Mouse (Mus musculus) Muller cell, postnatal 12 days (primary cell): ENCODE data around the gene Rbm5.

Experiments used
- DNase-seq: peaks from one replicate; pipeline ENCODE4 v3.0.0-alpha.2; 2015; ENCODE audit errors: inconsistent ontology term

Gene Rbm5

GRCm38 (mm10) chr9:107770374-107771290 is at the start of gene Rbm5:
Rbm5 (minus strand) TSS chr9:107770996.
- DNase-seq = peak; percentile 96

- DNase-seq = no peak
Observed at GRCm38 (mm10) chr9:107812132-107812531, 41.3 kb upstream of the Rbm5 start.

DNA sequence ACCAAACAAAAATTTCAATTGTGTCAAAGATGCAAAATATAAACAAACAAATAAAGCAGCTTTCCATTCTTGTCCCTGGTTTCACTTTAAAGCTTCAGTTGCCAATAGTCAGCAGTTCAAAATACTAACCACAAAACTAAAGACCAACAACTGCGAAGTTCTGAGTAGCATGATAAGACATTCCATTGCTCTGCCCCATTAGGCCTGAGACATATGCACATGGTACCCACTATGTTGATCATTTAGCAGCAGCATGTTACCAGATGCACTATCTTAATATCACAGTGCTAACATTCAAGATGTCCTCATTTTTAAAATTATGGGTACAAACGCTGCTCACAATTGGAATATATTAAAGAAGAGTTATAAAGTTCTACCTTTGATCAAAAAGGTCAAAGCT is 40.2 kb upstream of the Rbm5 start:
- DNase-seq = no peak

DNA sequence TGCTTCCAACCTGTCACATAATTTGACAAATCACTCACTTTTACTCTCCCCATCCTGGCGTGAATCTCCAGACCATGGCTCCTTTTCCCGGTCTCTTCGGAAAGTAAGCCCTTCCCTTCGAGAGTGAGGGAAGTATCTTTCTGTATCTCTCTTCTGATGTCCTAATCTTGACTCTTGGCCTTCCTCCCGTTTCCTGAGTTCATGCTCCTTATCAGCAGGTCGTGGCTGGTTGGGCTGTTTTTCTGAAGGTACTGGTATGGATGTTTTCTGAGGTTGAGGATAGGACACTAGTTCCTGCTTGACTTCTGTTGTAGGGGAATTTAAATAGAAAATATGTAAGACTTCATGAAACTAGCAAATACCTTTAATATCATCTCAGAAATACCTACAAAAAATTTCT is 20.9 kb upstream of the Rbm5 start:
- DNase-seq = no peak

GRCm38 (mm10) chr9:107782536-107783203 is 11.9 kb upstream of the Rbm5 start:
- DNase-seq = no peak

GRCm38 (mm10) chr9:107776809-107777208 is 6.0 kb upstream of the Rbm5 start:
- DNase-seq = no peak

DNA sequence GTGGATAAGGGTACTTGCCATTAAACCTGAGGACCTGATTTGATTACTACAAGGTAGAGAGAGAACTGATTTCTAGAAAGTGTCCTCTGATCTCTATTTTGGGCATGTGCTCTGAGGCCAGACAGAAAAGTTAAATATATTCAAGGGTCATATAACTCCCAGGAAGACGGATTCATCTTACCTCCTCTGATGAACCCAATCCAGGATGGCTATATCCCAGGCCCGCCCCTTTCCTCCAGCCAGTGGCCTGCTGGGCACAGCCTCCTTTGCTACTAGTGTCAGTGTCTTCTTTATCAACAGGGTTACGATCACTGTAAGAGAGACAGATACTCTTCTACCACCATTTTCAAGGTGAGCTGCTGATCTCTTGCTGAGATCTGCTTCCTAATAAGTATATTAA is 3.6 kb upstream of the Rbm5 start:
- no peak for DNase-seq

- DNase-seq = no peak
Observed at GRCm38 (mm10) chr9:107771782-107772181, 986 bp upstream of the Rbm5 start.

DNA sequence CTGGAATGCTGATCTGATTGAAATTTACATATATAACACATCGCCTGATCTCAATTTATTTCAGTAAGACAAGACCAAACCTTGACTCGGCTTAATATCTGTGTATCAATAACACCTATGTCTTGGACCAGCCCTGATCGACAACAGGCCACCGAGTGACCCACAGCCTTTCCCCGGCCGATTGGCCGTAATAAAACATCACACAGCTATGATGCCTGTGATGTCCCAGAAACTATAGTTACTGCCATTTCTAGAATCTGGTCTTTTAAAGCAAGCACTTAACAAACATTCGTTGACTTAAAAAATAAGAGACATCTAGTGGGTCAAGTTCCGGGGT is 791 bp downstream of the Rbm5 start:
- DNase-seq = no peak

DNA sequence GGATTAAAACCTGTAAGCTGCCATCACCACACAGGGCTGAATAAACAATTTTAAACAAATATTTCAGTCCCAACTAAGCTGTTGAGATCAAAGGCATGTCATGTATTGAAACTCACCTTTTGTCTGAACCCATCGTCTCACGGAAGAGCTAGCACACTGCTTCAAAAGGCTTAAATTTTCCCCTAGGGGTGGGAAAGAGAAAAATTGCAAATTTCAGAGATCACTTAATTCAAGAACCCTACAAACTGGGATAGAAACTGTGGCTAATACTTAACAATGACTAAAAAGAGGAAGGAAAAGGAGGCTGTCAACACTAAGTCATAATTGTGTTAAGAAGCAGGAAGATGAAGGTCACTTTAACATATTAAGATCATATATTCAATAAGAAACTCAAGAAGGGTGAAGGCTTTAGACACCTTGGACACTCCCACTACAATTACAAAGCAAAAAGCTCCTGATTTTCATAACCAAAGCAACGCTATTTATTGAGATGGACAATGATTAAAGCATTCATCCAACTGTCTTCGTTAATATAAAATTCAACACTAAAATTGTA is 1.3 kb downstream of the Rbm5 start:
- peak; percentile 3 for DNase-seq

DNA sequence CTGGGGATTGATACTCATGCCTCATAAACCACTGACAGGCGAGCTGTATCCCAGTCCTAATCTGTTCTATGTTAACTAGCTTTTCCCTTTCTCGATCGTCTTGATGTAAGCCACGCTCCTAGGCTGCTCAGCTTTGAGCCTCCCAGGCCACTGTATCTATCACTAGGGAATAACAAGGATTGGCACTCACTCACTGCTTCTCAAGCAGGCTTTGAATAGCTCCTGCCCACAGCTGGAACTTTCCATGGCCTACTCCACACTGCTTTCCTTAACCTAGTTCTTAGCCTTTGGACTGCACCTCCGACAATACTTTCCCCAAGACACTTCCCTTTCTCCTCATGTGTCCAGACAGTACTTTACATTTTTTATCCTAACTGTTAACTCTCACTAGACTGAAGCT is 1.9 kb downstream of the Rbm5 start:
- DNase-seq = no peak

GRCm38 (mm10) chr9:107759593-107759992 is 11.2 kb downstream of the Rbm5 start:
- DNase-seq = no peak

- DNase-seq = no peak
Observed at GRCm38 (mm10) chr9:107750378-107750777, 20.4 kb downstream of the Rbm5 start.

DNA sequence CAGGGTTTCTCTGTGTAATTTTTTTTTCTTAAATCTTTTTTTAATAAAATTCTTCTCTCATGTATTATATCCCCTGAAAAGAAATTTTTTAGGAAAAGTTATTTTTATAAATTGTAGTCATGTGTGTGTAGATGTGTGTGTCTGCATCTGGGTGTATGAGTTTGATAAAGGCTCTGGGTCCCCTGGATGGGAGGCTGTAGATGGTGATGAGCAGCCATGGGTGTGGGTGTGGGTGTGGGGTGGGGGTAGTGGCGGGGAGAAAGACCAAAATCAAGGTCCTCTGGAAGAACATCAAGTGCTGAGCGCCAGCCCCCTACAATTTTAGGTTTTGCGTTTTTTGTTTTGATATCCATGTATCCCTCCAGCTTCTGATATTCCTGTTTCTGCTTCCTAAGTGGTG is 22.7 kb downstream of the Rbm5 start:
- no peak for DNase-seq

GRCm38 (mm10) chr9:107747310-107747709 is 23.5 kb downstream of the Rbm5 start:
- no peak for DNase-seq

- no peak for DNase-seq
Observed at GRCm38 (mm10) chr9:107746679-107747078, 24.1 kb downstream of the Rbm5 start.

DNA sequence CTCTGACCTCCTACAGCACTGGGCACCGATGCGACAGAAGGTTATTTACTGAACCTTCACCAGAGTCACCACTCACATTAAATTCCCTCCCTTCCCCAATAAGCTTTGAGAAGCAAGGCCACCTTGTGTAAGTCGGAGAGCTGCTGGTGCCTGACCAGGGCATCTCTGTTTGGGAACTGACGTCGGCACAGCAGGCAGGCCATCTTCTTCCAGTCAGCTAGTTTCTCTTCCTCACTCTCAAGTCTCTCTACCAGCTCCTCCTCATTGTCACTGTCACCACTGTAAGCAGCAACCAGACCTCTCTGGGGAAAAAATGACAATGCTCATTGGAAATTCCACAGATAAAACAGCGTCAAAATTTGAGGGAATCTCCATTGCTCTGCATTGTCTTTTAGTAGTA is 26.7 kb downstream of the Rbm5 start:
- no peak for DNase-seq

GRCm38 (mm10) chr9:107738841-107739202 is 32.0 kb downstream of the Rbm5 start:
- DNase-seq = peak; percentile 51

DNA sequence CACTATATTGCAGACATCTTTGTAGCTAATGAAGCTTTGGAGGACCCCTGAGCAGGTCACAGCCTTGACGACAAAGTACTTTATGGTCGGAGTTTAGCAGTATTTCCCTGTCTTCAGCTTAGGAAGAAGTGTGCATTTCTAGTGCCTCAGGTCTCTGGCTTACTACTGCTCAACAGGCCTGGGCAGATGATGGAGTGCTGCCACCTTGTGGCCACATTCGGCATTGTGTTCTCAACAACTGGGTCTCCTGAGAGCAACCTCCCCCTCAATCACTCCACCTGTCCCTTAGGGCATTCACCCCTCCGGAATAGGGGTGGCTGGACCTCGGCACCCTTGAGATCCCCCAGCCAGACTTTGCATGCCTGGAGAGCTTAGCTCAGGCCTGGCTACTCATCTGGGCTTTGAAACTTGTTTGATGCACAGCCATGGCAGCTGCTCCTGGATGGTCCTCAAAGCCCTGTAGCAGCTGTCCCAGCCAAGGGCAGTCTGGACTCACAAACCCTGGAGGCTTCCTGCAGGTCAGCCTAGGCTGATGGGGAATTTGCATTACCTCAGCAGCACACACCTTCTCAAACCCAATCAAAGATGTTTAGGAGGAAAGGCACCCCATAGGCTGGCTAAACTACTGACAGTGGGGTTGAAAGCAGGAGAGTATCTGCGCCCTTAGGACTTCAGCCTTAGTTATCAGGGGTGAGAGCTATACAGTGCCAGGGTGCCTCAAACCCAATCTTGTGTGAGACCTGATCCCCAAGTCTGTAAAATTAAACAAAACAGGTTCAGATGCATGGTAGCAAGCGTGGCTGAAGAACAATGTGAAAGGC is 32.6 kb downstream of the Rbm5 start:
- peak; percentile 74 for DNase-seq

DNA sequence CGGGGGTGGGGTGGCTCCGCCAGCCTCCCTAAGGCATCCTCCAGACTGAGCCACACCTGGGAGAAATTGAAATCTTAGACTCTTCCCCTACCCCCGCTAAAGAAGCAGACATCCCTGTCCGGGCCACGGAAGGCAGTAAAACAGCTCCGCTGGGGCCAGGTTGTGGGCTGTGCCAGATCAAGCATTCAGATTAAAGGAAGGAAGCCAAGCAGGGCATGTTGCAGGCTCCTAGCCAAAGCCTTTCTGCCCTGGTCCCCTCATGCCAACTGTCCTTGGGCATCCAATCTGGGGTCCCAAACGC is 34.7 kb downstream of the Rbm5 start:
- no peak for DNase-seq

GRCm38 (mm10) chr9:107735356-107736184 is 35.2 kb downstream of the Rbm5 start:
- peak; percentile 49 for DNase-seq
